Mouse (Mus musculus): Measurements from ENCODE around the gene Crebbp. TPM values are rescaled to one million over a fixed set of nuclear protein-coding genes. Genes with fewer than 3 reads are reported as not detected.
A peak's percentile ranks its signal among the peaks of the same experiment; 100 is the strongest.
"Not testable (repeated sequence)": the region's sequence is repeated elsewhere in the genome, so short reads cannot be mapped to it uniquely, and the experiment has no call there.

Crebbp gene
- polyA plus RNA-seq, 1 experiment from 2014 or later: 47.3 TPM

DNA sequence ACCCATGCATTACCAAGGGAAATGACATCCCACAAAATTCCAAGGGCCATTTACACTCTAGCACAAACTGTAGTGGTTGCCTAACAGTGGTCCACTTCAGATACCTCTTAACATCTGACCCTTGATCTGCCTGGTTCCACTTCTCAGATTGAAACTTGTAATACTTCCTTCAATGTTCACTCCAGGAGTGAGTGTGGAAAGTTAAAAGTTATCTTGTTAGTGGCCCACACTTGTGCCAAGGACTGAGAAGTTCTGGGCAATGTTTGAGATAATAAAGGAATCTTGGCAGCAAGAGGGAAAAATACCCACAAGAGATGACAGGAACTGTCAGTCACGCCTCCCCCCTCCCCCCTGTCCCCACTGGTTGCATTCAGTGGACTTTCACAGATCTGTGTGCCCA lies 134.1 kb downstream of the Crebbp start:
- H3K27ac ChIP-seq (ENCODE audit: low read depth, low read length): no peak overlapping the region
- no peak overlapping the region for H3K4me3 ChIP-seq (ENCODE audit: low read depth, low read length)
- 67% methylated on average over 1 of the region's 1 CpGs for WGBS
- H3K4me2 ChIP-seq (replicated peaks; ENCODE audit: low read depth, low read length): no peak overlapping the region
- DNase-seq (ENCODE audit: low spot score) (no peak), ATAC-seq (ENCODE audit: low FRiP score) (no peak)
- peaks cover 2% of the 10 kb centered on the region; the same call in 1 of the 2 replicates for H3K4me1 ChIP-seq (replicated peaks; ENCODE audit: control insufficient read depth, insufficient read depth, low read length)
- peaks cover 8% of the 10 kb centered on the region for H3K36me3 ChIP-seq (ENCODE audit: control insufficient read depth, insufficient read depth, low read length)
- H3K27me3 ChIP-seq (ENCODE audit: control insufficient read depth, insufficient read depth, low read length): no peaks in the 10 kb centered on the region
- H3K9ac ChIP-seq (ENCODE audit: low read depth, low read length): no peak overlapping the region
- no peaks in the 10 kb centered on the region for H3K9me3 ChIP-seq (ENCODE audit: control insufficient read depth, low read length)

DNA sequence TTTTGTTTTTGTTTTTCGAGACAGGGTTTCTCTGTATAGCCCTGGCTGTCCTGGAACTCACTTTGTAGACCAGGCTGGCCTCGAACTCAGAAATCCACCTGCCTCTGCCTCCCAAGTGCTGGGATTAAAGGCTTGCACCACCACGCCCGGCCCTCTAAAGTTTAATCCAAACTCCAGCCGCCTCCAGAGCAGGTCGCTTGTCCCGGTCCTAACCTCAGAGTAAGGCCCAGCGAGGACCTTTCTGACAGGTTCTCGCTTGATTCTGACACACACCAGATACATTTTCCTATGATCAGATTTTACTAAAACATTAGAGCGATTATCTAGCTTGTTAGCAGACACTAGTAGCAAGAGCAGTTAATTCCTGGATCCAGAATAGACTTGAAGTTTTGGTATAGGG lies 135.5 kb downstream of the Crebbp start:
- not testable (repeated sequence) for H3K9me3 ChIP-seq (ENCODE audit: control insufficient read depth, low read length); H3K36me3 ChIP-seq (ENCODE audit: control insufficient read depth, insufficient read depth, low read length); H3K4me2 ChIP-seq (replicated peaks; ENCODE audit: low read depth, low read length); H3K27ac ChIP-seq (ENCODE audit: low read depth, low read length); ATAC-seq (ENCODE audit: low FRiP score); H3K9ac ChIP-seq (ENCODE audit: low read depth, low read length); H3K4me1 ChIP-seq (replicated peaks; ENCODE audit: control insufficient read depth, insufficient read depth, low read length); DNase-seq (ENCODE audit: low spot score); H3K27me3 ChIP-seq (ENCODE audit: control insufficient read depth, insufficient read depth, low read length)
- WGBS: 76% methylated on average over 10 of the region's 10 CpGs
- peak overlapping the region; percentile 86; the same call in 1 of the 2 replicates for H3K4me3 ChIP-seq (ENCODE audit: low read depth, low read length)

- DNase-seq (ENCODE audit: low spot score) (peak; percentile 92), ATAC-seq (ENCODE audit: low FRiP score) (peak; percentile 97)
- Histone ChIP-seq H3K27ac (ENCODE audit: low read depth, low read length) (peak within 1 kb of the TSS; percentile 65), H3K36me3 (ENCODE audit: control insufficient read depth, insufficient read depth, low read length) (no peaks in the 10 kb centered on the region), H3K4me3 (ENCODE audit: low read depth, low read length) (peak within 1 kb of the TSS; percentile 86), H3K4me1 (replicated peaks; ENCODE audit: control insufficient read depth, insufficient read depth, low read length) (peaks cover 2% of the 10 kb centered on the region; the same call in 1 of the 2 replicates), H3K4me2 (replicated peaks; ENCODE audit: low read depth, low read length) (peak within 1 kb of the TSS; percentile 58), H3K9ac (ENCODE audit: low read depth, low read length) (peak within 1 kb of the TSS; percentile 91), H3K27me3 (ENCODE audit: control insufficient read depth, insufficient read depth, low read length) (no peaks in the 10 kb centered on the region), H3K9me3 (ENCODE audit: control insufficient read depth, low read length) (no peaks in the 10 kb centered on the region)
- WGBS: under 1% methylated on average over 58 of the region's 58 CpGs
Observed at GRCm38 (mm10) chr16:4077384-4078061, 136.3 kb downstream of the Crebbp start, which contains the start of gene Trap1. TSS of gene Trap1 (minus strand) at chr16:4077827.

- Histone ChIP-seq H3K4me2 (replicated peaks; ENCODE audit: low read depth, low read length) (no peak overlapping the region), H3K27me3 (ENCODE audit: control insufficient read depth, insufficient read depth, low read length) (no peaks in the 10 kb centered on the region), H3K9me3 (ENCODE audit: control insufficient read depth, low read length) (no peaks in the 10 kb centered on the region), H3K36me3 (ENCODE audit: control insufficient read depth, insufficient read depth, low read length) (no peaks in the 10 kb centered on the region), H3K9ac (ENCODE audit: low read depth, low read length) (no peak overlapping the region), H3K4me1 (replicated peaks; ENCODE audit: control insufficient read depth, insufficient read depth, low read length) (peaks cover 2% of the 10 kb centered on the region; the same call in 1 of the 2 replicates), H3K4me3 (ENCODE audit: low read depth, low read length) (no peak overlapping the region), H3K27ac (ENCODE audit: low read depth, low read length) (no peak overlapping the region)
- ATAC-seq (ENCODE audit: low FRiP score): no peak
- no peak for DNase-seq (ENCODE audit: low spot score)
- WGBS: 79% methylated on average over 3 of the region's 3 CpGs
Observed at GRCm38 (mm10) chr16:4074836-4075235, 139.0 kb downstream of the Crebbp start.

GRCm38 (mm10) chr16:4074297-4074696 lies 139.5 kb downstream of the Crebbp start:
- H3K36me3 ChIP-seq (ENCODE audit: control insufficient read depth, insufficient read depth, low read length): no peaks in the 10 kb centered on the region
- WGBS: 74% methylated on average over 6 of the region's 6 CpGs
- no peak overlapping the region for H3K4me2 ChIP-seq (replicated peaks; ENCODE audit: low read depth, low read length)
- H3K27ac ChIP-seq (ENCODE audit: low read depth, low read length): no peak overlapping the region
- H3K27me3 ChIP-seq (ENCODE audit: control insufficient read depth, insufficient read depth, low read length): no peaks in the 10 kb centered on the region
- no peaks in the 10 kb centered on the region for H3K9me3 ChIP-seq (ENCODE audit: control insufficient read depth, low read length)
- no peak for ATAC-seq (ENCODE audit: low FRiP score)
- no peak overlapping the region for H3K4me3 ChIP-seq (ENCODE audit: low read depth, low read length)
- peaks cover 2% of the 10 kb centered on the region; the same call in 1 of the 2 replicates for H3K4me1 ChIP-seq (replicated peaks; ENCODE audit: control insufficient read depth, insufficient read depth, low read length)
- DNase-seq (ENCODE audit: low spot score): no peak
- no peak overlapping the region for H3K9ac ChIP-seq (ENCODE audit: low read depth, low read length)

DNA sequence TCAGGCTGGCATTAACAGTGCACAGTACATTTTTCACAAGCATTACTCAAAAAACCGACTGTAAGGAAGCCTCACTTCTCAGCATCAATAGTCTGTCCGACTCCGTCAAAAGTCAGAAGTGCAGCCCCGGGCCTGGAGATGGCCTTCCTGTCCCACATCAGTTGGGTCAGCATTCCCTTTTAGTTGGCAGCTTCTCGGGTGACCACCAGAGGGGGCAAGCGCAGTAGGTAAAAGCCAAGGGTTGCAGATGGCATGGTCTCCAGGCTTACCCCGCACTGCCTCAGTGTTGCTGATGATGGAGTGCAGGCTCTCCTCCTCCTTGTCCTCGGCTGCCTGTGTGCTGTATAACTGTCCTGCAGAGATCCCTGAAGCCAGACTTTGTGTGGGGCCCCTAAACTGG lies 145.2 kb downstream of the Crebbp start:
- H3K27me3 ChIP-seq (ENCODE audit: control insufficient read depth, insufficient read depth, low read length): no peaks in the 10 kb centered on the region
- DNase-seq (ENCODE audit: low spot score): peak; percentile 61
- H3K9me3 ChIP-seq (ENCODE audit: control insufficient read depth, low read length): no peaks in the 10 kb centered on the region
- H3K4me3 ChIP-seq (ENCODE audit: low read depth, low read length): no peak overlapping the region
- peaks cover 15% of the 10 kb centered on the region; the same call in 1 of the 2 replicates for H3K36me3 ChIP-seq (ENCODE audit: control insufficient read depth, insufficient read depth, low read length)
- no peak for ATAC-seq (ENCODE audit: low FRiP score)
- 70% methylated on average over 8 of the region's 8 CpGs for WGBS
- no peak overlapping the region for H3K27ac ChIP-seq (ENCODE audit: low read depth, low read length)
- no peak overlapping the region for H3K9ac ChIP-seq (ENCODE audit: low read depth, low read length)
- no peaks in the 10 kb centered on the region for H3K4me1 ChIP-seq (replicated peaks; ENCODE audit: control insufficient read depth, insufficient read depth, low read length)
- no peak overlapping the region for H3K4me2 ChIP-seq (replicated peaks; ENCODE audit: low read depth, low read length)

DNA sequence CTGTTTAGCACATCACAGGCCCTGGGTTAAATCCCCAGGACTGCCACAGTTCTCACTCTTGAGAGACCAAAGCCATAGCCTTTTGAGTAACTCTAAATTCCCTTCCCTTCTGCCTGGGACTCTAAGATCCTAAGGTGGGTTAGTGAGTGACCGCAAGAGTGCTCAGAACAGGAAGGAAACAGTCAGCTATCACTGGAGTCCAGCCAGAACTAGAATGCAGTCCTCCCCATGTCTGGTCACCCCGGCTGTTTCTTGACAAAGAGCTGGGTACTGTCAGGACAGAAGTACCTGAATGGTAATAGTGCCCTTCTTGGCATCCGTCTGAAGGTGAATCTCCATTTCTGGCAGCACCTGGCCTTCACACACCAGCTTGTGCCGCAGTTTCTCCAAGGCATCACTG lies 148.9 kb downstream of the Crebbp start:
- H3K4me3 ChIP-seq (ENCODE audit: low read depth, low read length): no peak overlapping the region
- ATAC-seq (ENCODE audit: low FRiP score) (no peak), DNase-seq (ENCODE audit: low spot score) (no peak)
- no peak overlapping the region for H3K4me2 ChIP-seq (replicated peaks; ENCODE audit: low read depth, low read length)
- H3K27me3 ChIP-seq (ENCODE audit: control insufficient read depth, insufficient read depth, low read length): no peaks in the 10 kb centered on the region
- peaks cover 20% of the 10 kb centered on the region; the same call in 1 of the 2 replicates for H3K36me3 ChIP-seq (ENCODE audit: control insufficient read depth, insufficient read depth, low read length)
- WGBS: 96% methylated on average over 4 of the region's 4 CpGs
- H3K9ac ChIP-seq (ENCODE audit: low read depth, low read length): no peak overlapping the region
- H3K4me1 ChIP-seq (replicated peaks; ENCODE audit: control insufficient read depth, insufficient read depth, low read length): no peaks in the 10 kb centered on the region
- no peak overlapping the region for H3K27ac ChIP-seq (ENCODE audit: low read depth, low read length)
- no peaks in the 10 kb centered on the region for H3K9me3 ChIP-seq (ENCODE audit: control insufficient read depth, low read length)

GRCm38 (mm10) chr16:4053811-4054210 lies 160.0 kb downstream of the Crebbp start:
- Histone ChIP-seq H3K4me1 (replicated peaks; ENCODE audit: control insufficient read depth, insufficient read depth, low read length) (no peaks in the 10 kb centered on the region), H3K9ac (ENCODE audit: low read depth, low read length) (no peak overlapping the region), H3K9me3 (ENCODE audit: control insufficient read depth, low read length) (no peaks in the 10 kb centered on the region), H3K27ac (ENCODE audit: low read depth, low read length) (no peak overlapping the region), H3K27me3 (ENCODE audit: control insufficient read depth, insufficient read depth, low read length) (no peaks in the 10 kb centered on the region), H3K36me3 (ENCODE audit: control insufficient read depth, insufficient read depth, low read length) (peaks cover 8% of the 10 kb centered on the region), H3K4me3 (ENCODE audit: low read depth, low read length) (no peak overlapping the region), H3K4me2 (replicated peaks; ENCODE audit: low read depth, low read length) (no peak overlapping the region)
- ATAC-seq (ENCODE audit: low FRiP score): no peak
- no peak for DNase-seq (ENCODE audit: low spot score)
- 83% methylated on average over 3 of the region's 3 CpGs for WGBS

- no peak for DNase-seq (ENCODE audit: low spot score)
- Histone ChIP-seq H3K4me2 (replicated peaks; ENCODE audit: low read depth, low read length) (no peak overlapping the region), H3K9me3 (ENCODE audit: control insufficient read depth, low read length) (no peaks in the 10 kb centered on the region), H3K9ac (ENCODE audit: low read depth, low read length) (no peak overlapping the region), H3K4me3 (ENCODE audit: low read depth, low read length) (no peak overlapping the region), H3K27me3 (ENCODE audit: control insufficient read depth, insufficient read depth, low read length) (no peaks in the 10 kb centered on the region), H3K27ac (ENCODE audit: low read depth, low read length) (no peak overlapping the region), H3K4me1 (replicated peaks; ENCODE audit: control insufficient read depth, insufficient read depth, low read length) (no peaks in the 10 kb centered on the region), H3K36me3 (ENCODE audit: control insufficient read depth, insufficient read depth, low read length) (peaks cover 10% of the 10 kb centered on the region)
- 96% methylated on average over 4 of the region's 4 CpGs for WGBS
- no peak for ATAC-seq (ENCODE audit: low FRiP score)
Observed at GRCm38 (mm10) chr16:4052601-4053000, 161.2 kb downstream of the Crebbp start.
